Mouse (Mus musculus): ENCODE data around the gene Apln. TPM values are rescaled to one million over a fixed set of nuclear protein-coding genes. Genes with fewer than 3 reads are reported as not detected.

Gene Apln
- total RNA-seq, 2 experiments from 2014 or later, result 14.3 to 15.6 TPM

DNA sequence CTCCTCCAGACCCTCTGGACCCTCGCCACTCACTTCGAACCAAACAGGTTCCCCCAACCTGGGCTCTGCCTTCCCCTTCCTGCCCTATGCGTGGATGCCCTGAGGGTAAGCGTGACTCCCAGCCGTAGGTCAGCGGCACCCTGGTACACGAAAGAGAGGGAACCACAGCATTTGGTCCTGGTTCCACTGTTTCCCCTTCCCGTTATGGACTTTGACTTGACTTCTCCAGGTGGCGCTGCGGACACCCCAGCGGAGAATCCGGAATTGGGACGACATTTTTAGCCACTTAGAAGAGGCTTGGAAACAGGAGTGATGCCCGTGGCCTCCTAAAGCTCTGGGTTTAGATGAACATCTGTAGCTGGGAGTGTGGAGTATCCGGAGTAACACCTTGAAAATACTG, 15.3 kb downstream of the Apln start:
- DNase-seq (ENCODE audit: low spot score in 2 of 2), result no peak

DNA sequence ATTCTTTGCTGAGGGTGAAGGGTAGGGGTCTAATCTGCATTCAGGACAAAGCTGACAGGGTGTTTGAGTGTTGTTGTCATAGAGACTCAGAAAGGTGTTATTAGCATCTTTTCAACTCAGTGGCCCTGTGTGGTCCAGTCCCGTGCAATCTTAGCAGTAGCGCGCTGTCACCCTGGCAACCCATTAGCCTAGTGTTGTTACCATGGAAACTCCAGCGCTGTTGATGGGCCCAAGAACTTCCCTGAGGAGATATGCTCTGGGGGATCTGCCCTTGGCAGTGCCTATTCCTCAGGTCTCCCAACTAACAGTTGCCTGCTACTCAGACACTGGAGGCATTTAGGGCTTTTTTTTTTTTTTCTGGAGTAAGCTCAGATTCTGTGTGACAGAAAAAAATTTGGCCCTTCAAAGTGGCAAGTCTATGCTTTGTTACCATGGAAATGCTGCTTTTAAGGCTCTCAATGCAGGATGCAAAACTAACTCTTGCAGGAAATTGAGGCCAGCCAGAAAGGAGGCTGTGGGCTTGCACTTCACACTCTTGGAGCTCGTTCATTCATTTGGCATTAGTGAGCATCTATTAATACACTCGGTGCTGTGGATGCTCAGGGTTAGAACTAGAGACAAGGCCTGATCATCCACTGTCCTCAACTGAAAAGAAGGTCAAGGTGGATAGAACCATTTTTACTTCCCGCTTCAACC, 17.6 kb downstream of the Apln start:
- peak; percentile 31 to 64 for DNase-seq (ENCODE audit: low spot score in 2 of 2)

DNA sequence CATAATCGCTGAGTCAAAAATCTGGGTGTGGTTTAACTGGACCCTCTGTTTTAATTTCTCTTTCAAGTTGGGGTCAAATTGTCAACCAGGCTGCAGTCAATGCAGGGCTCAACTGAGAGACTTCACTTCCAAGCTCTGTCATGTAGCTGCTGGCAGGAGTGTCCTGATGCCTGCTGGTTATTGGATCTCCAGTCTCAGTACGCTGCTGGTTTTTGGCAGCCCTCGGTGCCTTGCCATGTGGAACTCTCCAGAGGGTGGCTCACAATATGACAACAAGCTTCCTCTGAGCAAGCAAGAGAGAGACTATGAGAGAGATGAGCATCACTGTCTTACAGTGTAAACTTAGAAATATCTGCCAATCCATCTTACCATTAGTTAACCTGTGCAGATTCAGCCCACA, 23.0 kb downstream of the Apln start:
- DNase-seq (ENCODE audit: low spot score in 2 of 2), result no peak

- DNase-seq (ENCODE audit: low spot score in 2 of 2), result no peak
Measured at GRCm38 (mm10) chrX:48006062-48006461, 28.6 kb downstream of the Apln start.

DNA sequence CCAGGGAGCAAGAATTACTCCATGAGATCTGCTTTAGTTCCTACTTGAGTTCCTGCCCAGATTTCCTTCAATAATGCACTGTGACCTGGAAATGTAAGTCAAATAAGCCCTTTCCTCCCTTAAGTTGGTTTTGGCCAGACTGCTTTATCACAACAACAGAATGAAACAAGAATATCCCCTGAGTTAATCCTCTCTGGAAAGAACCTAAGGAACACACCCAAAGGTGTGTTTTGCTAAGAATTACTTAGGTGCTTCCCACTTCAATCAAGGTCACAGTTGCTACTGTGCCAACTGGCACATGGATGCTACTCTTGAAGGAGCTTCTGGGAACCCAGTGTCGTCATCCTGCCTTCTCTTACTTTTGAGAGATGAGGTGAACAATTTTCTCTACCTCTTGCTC, 29.9 kb downstream of the Apln start:
- DNase-seq (ENCODE audit: low spot score in 2 of 2), result no peak

GRCm38 (mm10) chrX:48001151-48001550, 33.5 kb downstream of the Apln start:
- no peak for DNase-seq (ENCODE audit: low spot score in 2 of 2)

- no peak for DNase-seq (ENCODE audit: low spot score in 2 of 2)
Measured at GRCm38 (mm10) chrX:47998412-47998811, 36.2 kb downstream of the Apln start.

- peak; percentile 63 to 80 for DNase-seq (ENCODE audit: low spot score in 2 of 2)
Measured at GRCm38 (mm10) chrX:47992606-47993005, 42.0 kb downstream of the Apln start.

GRCm38 (mm10) chrX:47988024-47988423, 46.6 kb downstream of the Apln start:
- DNase-seq (ENCODE audit: low spot score in 2 of 2), result no peak

GRCm38 (mm10) chrX:47985000-47985619, 49.5 kb downstream of the Apln start:
- peak; percentile 52 to 71 for DNase-seq (ENCODE audit: low spot score in 2 of 2)

- DNase-seq (ENCODE audit: low spot score in 2 of 2), result no peak
Measured at GRCm38 (mm10) chrX:47977078-47977477, 57.6 kb downstream of the Apln start.

DNA sequence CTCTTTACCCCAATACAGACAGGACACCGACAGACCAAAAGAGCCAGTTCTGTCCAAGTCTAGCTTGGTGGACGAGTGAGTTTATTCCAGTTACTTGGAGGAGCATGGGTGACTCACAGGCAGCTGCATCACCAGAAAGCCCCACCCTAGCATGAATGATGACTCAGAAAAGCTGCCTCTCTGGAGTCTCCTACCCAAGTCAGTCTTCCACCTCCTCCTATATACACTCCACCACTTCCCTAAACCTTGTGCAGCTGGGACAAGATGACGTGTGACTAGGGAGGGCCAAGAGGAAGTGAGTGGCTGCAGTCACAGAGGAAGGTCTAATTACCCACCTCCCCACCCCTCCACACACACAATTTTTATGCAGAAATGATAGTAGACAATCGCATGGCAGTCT, 58.1 kb downstream of the Apln start:
- DNase-seq (ENCODE audit: low spot score in 2 of 2), result no peak

Other genes starting within 250 kb of the Apln start
- gene Smarca1, start 141.9 kb downstream of the Apln start, total RNA-seq (2021), result 10 to 100 TPM; 29.3 to 34.8 TPM
- gene Ocrl, start 122.5 kb downstream of the Apln start, total RNA-seq (2021), result 10 to 100 TPM; 55.1 to 56.4 TPM
- under 1 TPM; 0.43 to 0.83 TPM for gene Xpnpep2, start 73.9 kb upstream of the Apln start, total RNA-seq (2021)
- 1 to 10 TPM; 1.0 to 1.9 TPM for gene Sash3, start 111.6 kb upstream of the Apln start, total RNA-seq (2021)
- gene Zdhhc9, start 174.0 kb upstream of the Apln start, total RNA-seq (2021), result 10 to 100 TPM; 52.2 to 54.3 TPM
- gene Utp14a, start 222.0 kb upstream of the Apln start, total RNA-seq (2021), result 10 to 100 TPM; 17.9 to 18.0 TPM